Mouse (Mus musculus) gastrocnemius, adult 8-10 months (tissue): ENCODE data around the gene Dnah3. TPM values are rescaled to one million over a fixed set of nuclear protein-coding genes. Genes with fewer than 3 reads are reported as not detected.

Experiments
- DNase-seq, 2 experiments: peaks; one replicate each; pipeline ENCODE4 v3.0.0; 2022; ENCODE audit warnings: low spot score in 2 of 2
- total RNA-seq, 4 experiments: library from RNA; stranded (reverse); gene quantifications; 2 replicates each; pipeline ENCODE4 v1.2.4; 2022

Gene Dnah3
- total RNA-seq, 4 experiments from 2014 or later, result 0.02 to 0.08 (median 0.04) TPM

DNA sequence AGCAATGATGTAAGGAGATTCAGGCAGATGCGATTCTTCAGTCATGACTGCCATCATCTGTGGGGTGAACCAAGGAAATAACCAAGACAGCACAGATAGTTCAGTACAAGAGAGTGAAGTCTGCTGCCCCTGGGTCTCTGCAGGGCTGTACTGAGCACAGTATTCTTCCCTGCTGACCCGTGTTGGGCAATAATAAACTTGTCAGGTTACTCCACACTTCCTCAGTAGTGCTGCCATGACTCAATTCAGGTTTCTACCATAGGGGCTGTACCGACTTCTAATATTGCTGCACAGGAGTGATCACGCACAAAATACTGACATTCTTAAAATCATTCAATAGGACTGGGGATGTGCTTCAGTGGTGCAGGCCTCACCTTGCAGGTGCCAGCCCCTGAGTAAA is 215.9 kb downstream of the Dnah3 start:
- DNase-seq, result no peak

- peak in 1 of 2 experiments; percentile 14 for DNase-seq
Observed at GRCm38 (mm10) chr7:119875776-119876440, 219.2 kb downstream of the Dnah3 start.

- DNase-seq, result no peak
Observed at GRCm38 (mm10) chr7:119873050-119873449, 222.0 kb downstream of the Dnah3 start.

Other genes with a start within 250 kb of the Dnah3 start
- 10 to 100 TPM in 1 of 4 experiments, 1 to 10 TPM in 3; 8.2 to 11.5 (median 9.2) TPM for gene Lyrm1, start 199.4 kb downstream of the Dnah3 start, total RNA-seq
- 10 to 100 TPM; 13.2 to 22.6 (median 20.8) TPM for gene Dcun1d3, start 199.0 kb downstream of the Dnah3 start, total RNA-seq
- gene Tmem159, start 7.1 kb upstream of the Dnah3 start, total RNA-seq, result 10 to 100 TPM in 3 of 4 experiments, 1 to 10 TPM in 1; 9.0 to 14.5 (median 12.6) TPM
- gene Zp2, start 50.0 kb upstream of the Dnah3 start, total RNA-seq, result under 1 TPM in 3 of 4 experiments, not detected in 1; 0.20 to 0.31 (median 0.29) TPM
- gene Anks4b, start 78.6 kb upstream of the Dnah3 start, total RNA-seq, result under 1 TPM in 2 of 4 experiments, not detected in 2; 0.11 to 0.18 TPM
- 1 to 10 TPM; 2.8 to 4.6 (median 3.7) TPM for gene Crym, start 106.8 kb upstream of the Dnah3 start, total RNA-seq
- gene Abca14, start 108.7 kb upstream of the Dnah3 start, total RNA-seq, result not detected
- not detected for gene Abca15, start 233.4 kb upstream of the Dnah3 start, total RNA-seq